Mouse (Mus musculus): ENCODE data around the gene Crct1. TPM values are rescaled to one million over a fixed set of nuclear protein-coding genes. Genes with fewer than 3 reads are reported as not detected.

Crct1 gene
- total RNA-seq, 1 experiment from 2014 or later, result not detected

Other genes with a start within 250 kb of the Crct1 start
- gene Lce1i, start 236.8 kb downstream of the Crct1 start, total RNA-seq (2017), result not detected in 3 replicates
- gene Lce1j, start 225.2 kb downstream of the Crct1 start, total RNA-seq (2017), result not detected in 3 replicates
- not detected in 3 replicates for gene Lce1k, start 207.8 kb downstream of the Crct1 start, total RNA-seq (2017)
- gene Kprp, start 188.4 kb downstream of the Crct1 start, total RNA-seq (2017), result not detected in 3 replicates
- not detected in 3 replicates for gene Lce1l, start 164.4 kb downstream of the Crct1 start, total RNA-seq (2017)
- not detected in 3 replicates for gene 2310050C09Rik, start 145.5 kb downstream of the Crct1 start, total RNA-seq (2017)
- not detected in 3 replicates for gene Lce3a, start 89.5 kb downstream of the Crct1 start, total RNA-seq (2017)
- gene Lce3b, start 82.7 kb downstream of the Crct1 start, total RNA-seq (2017), result not detected in 3 replicates
- gene Lce3c, start 71.2 kb downstream of the Crct1 start, total RNA-seq (2017), result not detected in 3 replicates
- not detected in 3 replicates for gene Lce3d, start 58.3 kb downstream of the Crct1 start, total RNA-seq (2017)
- gene Lce3e, start 48.6 kb downstream of the Crct1 start, total RNA-seq (2017), result not detected in 3 replicates
- gene Lce3f, start 23.5 kb downstream of the Crct1 start, total RNA-seq (2017), result not detected in 3 replicates
- not detected in 3 replicates for gene Lce1m, start 3.4 kb upstream of the Crct1 start, total RNA-seq (2017)
- 0.19 TPM in 1 of 3 replicates, not detected in the others for gene Gm4858, start 53.1 kb upstream of the Crct1 start, total RNA-seq (2017)
- not detected in 3 replicates for gene Crnn, start 129.1 kb upstream of the Crct1 start, total RNA-seq (2017)
- not detected in 3 replicates for gene Flg2, start 181.6 kb upstream of the Crct1 start, total RNA-seq (2017)